Mouse (Mus musculus) gastrocnemius, postnatal 36 days (tissue): ENCODE data around the gene Tecpr2. TPM values are rescaled to one million over a fixed set of nuclear protein-coding genes. Genes with fewer than 3 reads are reported as not detected.
"Not testable (repeated sequence)": the region's sequence is repeated elsewhere in the genome, so short reads cannot be mapped to it uniquely, and the experiment has no call there.

ENCODE experiments used
- DNase-seq, 2 experiments: peaks; one replicate each; pipeline ENCODE4 v3.0.0; 2022
- intact Hi-C: fragments of 180-260 bp; cut with DNase I; formaldehyde crosslinking; loops from one replicate; pipeline ENCODE4 v1.15.1; 2025
- long read RNA-seq, 2 experiments: library from polyadenylated mRNA; stranded (forward); transcript quantifications; one replicate each; pipeline ENCODE4 v2.0.0; 2021
- total RNA-seq, 2 experiments: library from RNA; stranded (reverse); gene quantifications; 2 replicates each; pipeline ENCODE4 v1.2.3; 2021

Gene Tecpr2
- total RNA-seq = 1 to 10 TPM; 1.9 to 2.1 TPM
- long read RNA-seq, experiment 1, partial matches to known transcripts = 0 of 27 reads
- long read RNA-seq, experiment 1, other reads (novel, unspliced or antisense) = 27 of 27 reads
- long read RNA-seq, experiment 2, partial matches to known transcripts = 1 of 21 reads
- long read RNA-seq, experiment 2, other reads (novel, unspliced or antisense) = 20 of 21 reads

GRCm38 (mm10) chr12:110889036-110890020 lies at the start of gene Tecpr2, which contains the start of gene Cinp:
Tecpr2 (plus strand) TSS chr12:110889264.
Cinp (minus strand) TSS chr12:110889145.
- peak; percentile 87 to 92 for DNase-seq
- intact Hi-C loops = loop anchor here (5.0 kb wide), 1 partner anchor 103 kb away; no protein-coding TSS in a partner anchor

GRCm38 (mm10) chr12:110840348-110841198 lies 48.5 kb upstream of the Tecpr2 start, which contains the start of gene Mok:
Mok (minus strand) TSS chr12:110840939.
- DNase-seq = peak; percentile 91 to 96
- intact Hi-C loops = loop anchor here (5.0 kb wide), 2 partner anchors 103 to 393 kb away; partner anchors contain the start of genes Ppp2r5c and Wdr20

- no peak for DNase-seq
- intact Hi-C loops = loop anchor here (2.0 to 5.0 kb wide), 3 partner anchors 105 to 395 kb away; partner anchors contain the start of genes Hsp90aa1, Ppp2r5c and Wdr20
These were observed 47.2 kb upstream of the Tecpr2 start for GRCm38 (mm10) chr12:110841731-110842493.

- peak; percentile 76 to 82 for DNase-seq
- intact Hi-C loops = loop anchor here (1.0 to 5.0 kb wide), 4 partner anchors 106 to 396 kb away; partner anchors contain the start of genes Hsp90aa1, Ppp2r5c and Wdr20
These were observed 45.6 kb upstream of the Tecpr2 start for GRCm38 (mm10) chr12:110843194-110844048.

GRCm38 (mm10) chr12:110844227-110845130 lies 44.6 kb upstream of the Tecpr2 start:
- peak in 1 of 2 experiments; percentile 37 for DNase-seq
- intact Hi-C loops = loop anchor here (5.0 kb wide), 2 partner anchors 107 to 397 kb away; partner anchors contain the start of genes Ppp2r5c and Wdr20

GRCm38 (mm10) chr12:110845131-110845880 lies 43.8 kb upstream of the Tecpr2 start:
- intact Hi-C loops = no loop called here
- peak; percentile 90 to 93 for DNase-seq

GRCm38 (mm10) chr12:110846191-110846765 lies 42.8 kb upstream of the Tecpr2 start:
- intact Hi-C loops = no loop called here
- DNase-seq = no peak

GRCm38 (mm10) chr12:110850010-110850928 lies 38.8 kb upstream of the Tecpr2 start, which contains the start of gene Zfp839:
Zfp839 (plus strand) TSS chr12:110850253.
- intact Hi-C loops = no loop called here
- peak; percentile 82 to 88 for DNase-seq

- intact Hi-C loops = no loop called here
- no peak for DNase-seq
These were observed 38.2 kb upstream of the Tecpr2 start for GRCm38 (mm10) chr12:110850929-110851256.

- DNase-seq = no peak
- intact Hi-C loops = no loop called here
These were observed 37.6 kb upstream of the Tecpr2 start for GRCm38 (mm10) chr12:110851414-110851813.

- DNase-seq = no peak
- intact Hi-C loops = no loop called here
These were observed 37.1 kb upstream of the Tecpr2 start for GRCm38 (mm10) chr12:110851923-110852322.

GRCm38 (mm10) chr12:110854786-110855737 lies 34.0 kb upstream of the Tecpr2 start:
- DNase-seq = no peak
- intact Hi-C loops = no loop called here

GRCm38 (mm10) chr12:110857196-110857595 lies 31.9 kb upstream of the Tecpr2 start:
- intact Hi-C loops = no loop called here
- no peak for DNase-seq

GRCm38 (mm10) chr12:110858681-110859080 lies 30.4 kb upstream of the Tecpr2 start:
- DNase-seq, intact Hi-C loops: not testable (repeated sequence)
